Mouse (Mus musculus) lung, postnatal 0 days (tissue): Measurements from ENCODE around the gene Ptprn2. TPM values are rescaled to one million over a fixed set of nuclear protein-coding genes. Genes with fewer than 3 reads are reported as not detected.

ENCODE experiments used
- ATAC-seq: fragments of 200-750 bp; cut with Nextera tagmentation; 2 replicates; pipeline ENCODE4 v1.8.0; 2017; ENCODE audit warnings: moderate library complexity
- DNase-seq: peaks from one replicate; pipeline ENCODE4 v3.0.0-alpha.2; 2016; ENCODE audit warnings: low spot score
- H3K27ac ChIP-seq: fragments of 300-500 bp; sonication (generic); 2 replicates; pipeline ENCODE4 v1.5.1; 2014; ENCODE audit warnings: antibody characterized with exemption, mild to moderate bottlenecking, low read length, mixed read lengths
- H3K27me3 ChIP-seq: fragments of 300-500 bp; sonication (generic); replicated peaks from 2 replicates; pipeline ENCODE4 v1.6.1; 2014; ENCODE audit warnings: low read length, mixed read lengths; ENCODE audit not compliant: insufficient read depth
- H3K36me3 ChIP-seq: fragments of 300-500 bp; sonication (generic); 2 replicates; pipeline ENCODE4 v1.6.1; 2014; ENCODE audit warnings: low read length, mixed read lengths; ENCODE audit not compliant: insufficient read depth
- H3K4me1 ChIP-seq: fragments of 300-500 bp; sonication (generic); 2 replicates; pipeline ENCODE4 v1.6.1; 2014; ENCODE audit warnings: antibody characterized with exemption, low read depth, low read length, mixed read lengths; ENCODE audit not compliant: insufficient read depth
- H3K4me2 ChIP-seq: fragments of 300-500 bp; sonication (generic); replicated peaks from 2 replicates; pipeline ENCODE4 v1.6.1; 2014; ENCODE audit warnings: low read depth, mild to moderate bottlenecking, low read length, moderate library complexity, mixed read lengths
- H3K4me3 ChIP-seq: fragments of 300-500 bp; sonication (generic); 2 replicates; pipeline ENCODE4 v1.5.1; 2014; ENCODE audit warnings: low read depth, low read length
- H3K9ac ChIP-seq: fragments of 300-500 bp; sonication (generic); replicated peaks from 2 replicates; pipeline ENCODE4 v1.6.1; 2014; ENCODE audit warnings: low read depth, mild to moderate bottlenecking
- H3K9me3 ChIP-seq: fragments of 300-500 bp; sonication (generic); 2 replicates; pipeline ENCODE4 v1.6.1; 2016; ENCODE audit warnings: low read length, mixed read lengths
- CTCF ChIP-seq: IDR thresholded peaks from 2 replicates; pipeline ENCODE4 v1.5.1; 2016; ENCODE audit warnings: antibody characterized with exemption, mild to moderate bottlenecking
- EP300 ChIP-seq: IDR thresholded peaks from 2 replicates; pipeline ENCODE4 v1.6.1; 2016; ENCODE audit warnings: antibody characterized with exemption, mild to moderate bottlenecking, control low read depth
- WGBS: fragments of 180-500 bp; shearing (Covaris S2); extraction: QIAGEN DNeasy Blood & Tissue Kit; methylation state at CpG from one replicate; pipeline ENCODE4 v1.1.7; 2014; 5-methylcytosine and 5-hydroxymethylcytosine counted together
- polyA plus RNA-seq: library from polyadenylated mRNA; unstranded; fragments of >200 nt; fragmentation: Nextera tagmentation; extraction: Ambion mirVana; gene quantifications from 2 replicates; pipeline ENCODE4 v1.2.1, GENCODE M21; 2015

Gene Ptprn2
- polyA plus RNA-seq, 1 experiment from 2014 or later: 0.24 TPM

DNA sequence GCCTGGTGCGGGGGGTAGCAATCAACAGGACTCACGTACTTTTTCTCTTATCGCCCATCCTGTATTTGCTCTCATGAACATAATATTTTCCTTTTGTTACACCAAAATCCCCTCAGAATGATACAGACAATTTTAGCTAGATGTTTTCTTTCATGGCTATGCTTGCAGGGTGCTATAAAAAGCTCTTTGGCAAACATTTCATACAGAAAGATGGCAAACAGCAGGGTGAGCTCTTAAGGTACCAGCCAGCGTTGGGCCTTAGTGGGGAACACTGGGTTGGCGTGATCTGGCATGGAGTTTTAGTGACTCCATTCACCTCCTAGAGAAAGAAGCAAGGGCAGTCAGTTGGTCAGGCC is 771.3 kb downstream of the Ptprn2 start:
- Histone ChIP-seq H3K9me3 (no peaks in the 10 kb centered on the region), H3K4me2 (no peak overlapping the region), H3K27me3 (no peaks in the 10 kb centered on the region), H3K36me3 (no peaks in the 10 kb centered on the region), H3K9ac (no peak overlapping the region), H3K4me3 (no peak overlapping the region), H3K27ac (no peak overlapping the region), H3K4me1 (no peaks in the 10 kb centered on the region; the same call in 1 of the 2 replicates)
- DNase-seq (no peak), ATAC-seq (no peak)
- WGBS: 80% methylated on average over 5 of the region's 5 CpGs
- no peak for TF ChIP-seq CTCF
- no peak for TF ChIP-seq EP300

- ATAC-seq (no peak), DNase-seq (no peak)
- H3K4me3 ChIP-seq: no peak overlapping the region
- no peak for TF ChIP-seq CTCF
- no peak for TF ChIP-seq EP300
- WGBS: 60% methylated on average over 20 of the region's 20 CpGs
- H3K9ac ChIP-seq: no peak overlapping the region
- no peak overlapping the region for H3K4me2 ChIP-seq
- no peaks in the 10 kb centered on the region for H3K4me1 ChIP-seq
- H3K27ac ChIP-seq: no peak overlapping the region
- no peaks in the 10 kb centered on the region for H3K27me3 ChIP-seq
- no peaks in the 10 kb centered on the region for H3K9me3 ChIP-seq
- no peaks in the 10 kb centered on the region for H3K36me3 ChIP-seq
Measured at GRCm38 (mm10) chr12:117257205-117257920, 771.8 kb downstream of the Ptprn2 start.

DNA sequence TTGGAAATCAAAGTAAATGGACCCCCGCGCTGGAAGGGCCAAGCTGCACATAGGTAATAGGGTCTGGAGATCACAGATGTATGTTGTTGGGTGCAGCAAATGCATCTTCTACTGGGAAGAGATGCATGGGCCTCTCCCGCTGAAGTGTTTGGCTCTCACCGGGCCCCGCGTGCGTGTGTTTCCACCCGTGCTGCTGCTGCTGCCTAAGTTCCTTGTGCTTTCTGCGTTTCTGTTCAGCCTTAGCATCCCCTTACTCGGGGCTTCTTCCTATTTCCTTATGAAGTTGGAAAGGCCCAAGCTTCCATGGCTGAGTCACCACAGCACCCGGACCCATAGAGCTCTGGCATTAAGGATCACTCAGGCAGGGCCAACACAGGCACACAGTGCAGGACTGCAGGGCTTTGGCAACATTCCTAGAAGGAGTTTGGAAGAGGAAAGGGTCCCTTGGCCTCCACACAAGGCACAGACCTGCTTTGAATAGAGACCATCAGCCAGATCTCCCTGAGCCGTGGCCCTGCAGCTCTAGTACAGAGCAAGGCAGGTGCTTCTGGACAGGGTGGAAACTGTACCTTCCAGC is 772.5 kb downstream of the Ptprn2 start:
- Histone ChIP-seq H3K9ac (no peak overlapping the region), H3K4me2 (no peak overlapping the region), H3K4me1 (no peaks in the 10 kb centered on the region), H3K36me3 (no peaks in the 10 kb centered on the region), H3K27ac (no peak overlapping the region), H3K27me3 (no peaks in the 10 kb centered on the region), H3K9me3 (no peaks in the 10 kb centered on the region), H3K4me3 (no peak overlapping the region)
- 65% methylated on average over 12 of the region's 12 CpGs for WGBS
- no peak for DNase-seq
- TF ChIP-seq CTCF: no peak
- no peak for TF ChIP-seq EP300
- no peak for ATAC-seq

DNA sequence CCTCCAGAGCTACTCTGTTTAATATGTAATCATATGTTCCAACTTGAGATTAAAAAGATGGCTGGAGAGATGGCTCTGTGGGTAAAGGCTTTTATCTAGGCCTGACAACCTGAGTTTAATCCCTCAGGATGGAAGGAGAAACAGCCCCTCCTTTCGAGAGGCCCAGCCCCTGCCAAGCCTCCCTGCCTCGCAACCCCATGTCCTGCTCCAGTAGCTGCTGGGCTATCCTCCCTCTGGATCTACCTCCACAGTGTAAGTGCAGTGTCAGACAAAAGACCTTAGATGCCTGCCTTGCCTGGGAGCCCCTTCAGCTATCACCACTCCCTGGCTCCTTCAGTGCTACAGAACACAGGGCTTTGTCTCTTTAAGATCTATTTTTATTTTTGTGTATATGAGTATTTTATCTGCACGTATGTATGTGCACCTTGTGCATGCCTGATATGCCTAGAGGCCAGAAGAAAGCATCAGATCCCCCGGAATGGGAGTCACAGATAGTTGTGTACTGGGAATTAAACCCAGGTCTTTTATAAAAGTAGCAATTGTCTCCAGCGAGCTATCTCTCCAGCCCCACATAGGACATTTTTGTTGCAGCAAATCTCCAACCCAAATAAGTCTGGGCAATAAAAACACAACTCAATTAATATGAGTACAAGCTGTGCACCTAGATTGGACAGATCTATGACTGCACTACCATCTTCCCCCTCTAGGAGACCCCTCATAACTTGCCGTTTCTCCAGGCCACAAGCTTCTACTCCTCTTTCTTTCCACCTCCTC is 775.1 kb downstream of the Ptprn2 start:
- TF ChIP-seq EP300: no peak
- peak; percentile 36 for TF ChIP-seq CTCF
- H3K27ac ChIP-seq: no peak overlapping the region
- H3K4me2 ChIP-seq: no peak overlapping the region
- no peak for ATAC-seq
- no peaks in the 10 kb centered on the region for H3K27me3 ChIP-seq
- H3K4me3 ChIP-seq: no peak overlapping the region
- H3K9me3 ChIP-seq: no peaks in the 10 kb centered on the region
- H3K9ac ChIP-seq: no peak overlapping the region
- H3K36me3 ChIP-seq: no peaks in the 10 kb centered on the region
- no peaks in the 10 kb centered on the region for H3K4me1 ChIP-seq
- DNase-seq: no peak
- WGBS: 68% methylated on average over 6 of the region's 6 CpGs

DNA sequence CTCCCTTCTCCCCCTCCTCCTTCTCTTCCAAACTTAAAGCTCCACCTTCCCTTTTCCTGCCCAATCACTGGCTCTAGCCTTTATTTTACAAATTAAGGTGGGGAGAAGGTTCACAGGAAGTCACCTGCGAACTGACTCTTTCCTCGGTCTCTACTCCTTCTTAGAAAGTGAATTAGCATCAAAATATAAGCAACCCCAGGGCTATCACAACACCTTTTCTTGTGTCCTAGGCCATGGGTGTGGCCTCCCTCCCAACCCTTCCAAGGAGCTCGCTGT is 775.6 kb downstream of the Ptprn2 start:
- Histone ChIP-seq H3K36me3 (no peaks in the 10 kb centered on the region), H3K4me3 (no peak overlapping the region), H3K9ac (no peak overlapping the region), H3K4me1 (no peaks in the 10 kb centered on the region), H3K4me2 (no peak overlapping the region), H3K27me3 (no peaks in the 10 kb centered on the region), H3K9me3 (no peaks in the 10 kb centered on the region), H3K27ac (no peak overlapping the region)
- no peak for DNase-seq
- TF ChIP-seq CTCF (no peak), EP300 (no peak)
- WGBS: 48% methylated on average over 3 of the region's 3 CpGs
- no peak for ATAC-seq

DNA sequence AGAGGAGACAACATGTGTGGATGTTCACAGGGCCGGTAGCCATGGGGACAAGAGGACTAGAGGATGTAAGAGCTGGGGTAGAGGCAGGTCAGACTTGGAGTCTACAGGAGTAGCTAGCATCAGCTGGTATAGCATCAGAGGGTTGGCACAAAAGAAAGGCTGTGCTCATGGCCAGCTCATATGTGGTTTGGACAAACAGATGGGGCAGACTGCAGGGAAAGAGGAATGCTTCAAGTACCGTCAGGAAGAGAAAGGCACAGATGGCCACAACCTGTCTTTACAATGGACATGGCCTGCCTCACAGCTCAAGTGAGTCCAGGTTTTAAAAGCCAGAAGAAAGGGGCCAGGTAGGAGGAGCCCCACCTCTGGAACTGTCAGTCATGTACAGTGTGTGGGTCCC is 776.5 kb downstream of the Ptprn2 start:
- DNase-seq (no peak), ATAC-seq (no peak)
- Histone ChIP-seq H3K4me1 (no peaks in the 10 kb centered on the region), H3K27ac (no peak overlapping the region), H3K4me3 (no peak overlapping the region), H3K27me3 (no peaks in the 10 kb centered on the region), H3K36me3 (no peaks in the 10 kb centered on the region), H3K9ac (no peak overlapping the region), H3K9me3 (no peaks in the 10 kb centered on the region), H3K4me2 (no peak overlapping the region)
- 85% methylated on average over 2 of the region's 2 CpGs for WGBS
- TF ChIP-seq EP300: no peak
